Mouse (Mus musculus) brown adipose tissue, adult 24 weeks (tissue): Measurements from ENCODE around the gene Bhlhe40. TPM values are rescaled to one million over a fixed set of nuclear protein-coding genes. Genes with fewer than 3 reads are reported as not detected.

Experiments
- H3K27ac ChIP-seq: fragments of 200-500 bp; replicated peaks from 2 replicates; pipeline ENCODE4 v1.5.1; 2012; ENCODE audit warnings: low read depth, mild to moderate bottlenecking, low read length
- H3K4me1 ChIP-seq: fragments of 200-500 bp; 2 replicates; pipeline ENCODE4 v1.6.1; 2012; ENCODE audit warnings: low read length, mixed read lengths; ENCODE audit not compliant: control insufficient read depth, insufficient read depth, insufficient read length
- H3K4me3 ChIP-seq: fragments of 200-500 bp; 2 replicates; pipeline ENCODE4 v1.5.1; 2012; ENCODE audit warnings: low read depth, mild to moderate bottlenecking, low read length, moderate library complexity; ENCODE audit not compliant: insufficient read depth
- polyA plus RNA-seq: library from polyadenylated mRNA; stranded (reverse); fragments of >200 nt; gene quantifications from 2 replicates; pipeline ENCODE4 v1.2.4, GENCODE M21; 2012; ENCODE audit not compliant: missing spikeins, insufficient read depth, insufficient read length

Gene Bhlhe40
- polyA plus RNA-seq, 1 experiment: 74.0 TPM

DNA sequence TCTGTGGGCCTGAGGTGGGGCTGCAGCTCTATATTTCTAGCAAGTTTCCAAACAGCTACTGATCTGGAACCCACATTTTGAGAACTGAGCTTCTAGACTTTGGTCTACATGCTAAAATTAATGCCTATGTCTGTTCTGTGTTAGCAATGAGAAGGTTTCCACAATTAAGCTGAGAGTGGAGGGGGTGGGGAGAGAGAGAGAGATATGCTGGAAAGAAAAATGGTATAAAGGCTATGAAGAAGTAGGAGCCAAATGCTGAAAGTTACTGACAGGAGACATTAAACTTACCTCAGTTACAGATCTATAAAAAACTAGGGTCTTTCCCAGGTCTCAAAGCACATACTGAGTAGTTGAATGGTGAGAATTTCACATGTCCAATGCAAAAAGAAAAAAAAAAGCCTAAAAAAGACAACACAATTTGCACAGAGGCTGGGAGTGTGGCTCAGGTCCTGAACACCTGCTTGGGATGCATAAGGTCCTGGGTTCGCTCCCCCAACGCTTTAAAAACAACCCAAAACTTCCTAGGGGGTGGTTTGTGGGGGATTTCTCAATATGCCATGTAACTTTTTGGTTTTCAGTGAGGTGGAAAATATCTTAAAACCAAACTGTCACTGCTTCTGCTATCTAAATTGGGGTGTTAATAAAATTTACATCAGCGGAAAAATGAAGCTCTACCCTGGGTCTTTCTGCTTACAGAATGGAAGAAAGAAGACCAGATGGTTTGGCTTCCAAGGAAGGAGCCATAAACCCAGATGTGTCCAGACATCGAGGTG, 50.9 kb downstream of the Bhlhe40 start:
- Histone ChIP-seq H3K4me1 (no peaks in the 10 kb centered on the region), H3K27ac (no peak overlapping the region), H3K4me3 (no peak overlapping the region)

DNA sequence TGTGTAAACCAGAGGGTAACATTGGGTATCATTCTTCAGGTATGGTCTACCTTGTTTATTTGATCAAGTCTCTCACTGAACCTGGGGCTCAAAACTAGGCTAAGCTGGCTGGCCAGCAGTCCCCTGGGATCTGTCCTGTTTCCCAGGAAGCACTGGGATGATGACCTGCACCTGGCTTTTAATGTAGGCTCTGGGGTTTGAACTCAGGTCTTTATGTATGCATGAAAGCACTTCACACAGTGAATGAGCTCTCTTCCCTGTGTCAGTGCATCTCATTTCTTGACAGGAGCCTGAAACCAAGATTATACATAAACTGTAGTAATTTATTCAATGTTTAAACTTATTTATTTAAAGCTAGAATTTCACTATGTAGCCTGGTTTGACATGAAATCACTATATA, 51.7 kb downstream of the Bhlhe40 start:
- Histone ChIP-seq H3K4me1 (no peaks in the 10 kb centered on the region), H3K27ac (no peak overlapping the region), H3K4me3 (no peak overlapping the region)

DNA sequence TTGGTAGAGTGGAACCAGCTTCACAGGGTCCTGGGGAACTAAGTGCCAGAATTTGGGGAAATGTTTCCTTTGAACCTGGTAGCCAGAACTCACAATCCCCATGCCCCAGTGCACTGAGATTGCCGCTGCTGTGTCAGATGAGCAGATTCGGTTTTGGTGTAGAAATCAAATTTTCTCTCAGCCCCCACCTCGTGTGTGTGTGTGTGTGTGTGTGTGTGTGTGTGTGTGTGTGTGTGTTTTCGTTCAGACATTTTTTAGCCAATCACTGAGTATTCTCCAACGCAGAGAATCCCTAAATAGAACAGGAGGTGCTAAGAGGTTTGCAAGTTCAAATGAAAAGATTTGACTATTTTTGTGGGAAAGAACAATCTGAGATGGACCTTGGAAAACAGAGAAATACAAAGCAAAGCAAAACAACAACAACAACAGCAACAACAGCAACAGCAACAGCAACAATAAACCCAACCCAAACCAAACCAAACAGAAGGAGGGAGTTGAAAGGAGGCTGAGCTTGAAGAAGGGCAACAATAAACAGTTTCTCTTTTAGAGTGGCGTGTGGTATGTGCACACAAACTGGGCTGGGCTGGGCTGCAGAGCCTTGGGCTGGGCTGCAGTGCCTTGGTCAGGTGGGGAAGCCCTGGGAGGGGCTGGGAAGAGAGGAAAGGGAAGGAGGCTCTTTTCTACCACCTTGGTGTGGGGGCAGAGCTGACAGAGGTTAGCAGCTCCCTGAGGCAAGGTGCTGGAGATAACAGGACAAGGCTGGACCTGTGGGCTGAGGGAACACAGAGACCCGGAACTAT, 52.9 kb downstream of the Bhlhe40 start:
- Histone ChIP-seq H3K27ac (no peak overlapping the region), H3K4me3 (no peak overlapping the region), H3K4me1 (no peaks in the 10 kb centered on the region)

Other genes starting within 250 kb of the Bhlhe40 start
- 66.3 and 96.4 TPM in 2 replicates for gene Arl8b, start 122.5 kb downstream of the Bhlhe40 start, polyA plus RNA-seq
- gene Edem1, start 168.0 kb downstream of the Bhlhe40 start, polyA plus RNA-seq: 25.6 and 41.9 TPM in 2 replicates